Mouse (Mus musculus): ENCODE data around the gene Gm340. TPM values are rescaled to one million over a fixed set of nuclear protein-coding genes. Genes with fewer than 3 reads are reported as not detected.

The Gm340 gene
- polyA plus RNA-seq (2014; fragmentation: Nextera tagmentation; extraction: Ambion mirVana) = 3.8 and 4.2 TPM in 2 replicates

DNA sequence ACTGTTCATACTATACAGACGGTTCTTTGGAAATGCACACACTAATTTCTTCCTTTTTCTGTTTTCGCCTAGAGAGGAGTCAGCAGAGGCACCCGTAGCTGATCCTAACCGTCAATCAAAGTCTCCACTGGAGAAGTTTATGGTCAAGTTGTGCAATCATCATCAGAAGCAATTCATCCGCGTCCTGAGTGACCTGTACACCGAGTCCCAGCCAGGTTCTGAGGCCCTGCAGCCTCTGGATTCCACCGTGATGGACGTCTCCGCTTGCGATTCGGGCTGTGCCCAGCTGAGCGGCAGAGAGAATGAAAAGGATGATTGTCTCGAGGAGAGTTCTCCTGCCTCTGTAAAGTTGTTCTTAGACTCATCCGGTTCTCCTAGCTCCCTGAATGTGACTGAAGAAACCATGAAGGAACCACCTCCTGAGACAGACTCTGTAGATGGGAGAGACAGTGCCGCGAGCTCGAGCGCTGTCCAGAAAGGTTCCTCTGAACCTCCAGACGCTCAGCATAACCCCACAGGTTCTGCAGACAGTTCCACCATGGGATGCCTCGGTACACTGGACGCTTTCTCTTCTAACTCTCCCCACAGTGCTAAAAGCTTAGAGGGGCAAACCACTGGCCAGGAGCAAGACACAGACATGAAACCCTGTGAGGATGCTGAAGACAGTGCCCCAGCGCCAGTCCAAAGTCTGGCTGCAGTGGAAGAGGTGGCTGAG is at the start of gene Gm340:
Gene Gm340 (plus strand): TSS at position 665 of the 715 bp plus-strand sequence.
- WGBS = 93% methylated on average over 23 of the region's 23 CpGs
- DNase-seq (ENCODE audit: low spot score) = no peak
- Histone ChIP-seq H3K27me3 (ENCODE audit: control insufficient read depth, insufficient read depth, low read length) (no peaks in the 10 kb centered on the region), H3K36me3 (ENCODE audit: control insufficient read depth, insufficient read depth, low read length) (peaks cover 2% of the 10 kb centered on the region; the same call in 1 of the 2 replicates), H3K4me1 (ENCODE audit: control insufficient read depth, insufficient read depth, low read length) (0 out of 2 replicates have a peak, but pooled peaks cover 3% of the 10 kb centered on the region), H3K9ac (ENCODE audit: low read length) (no peak within 1 kb of the TSS), H3K4me2 (ENCODE audit: low read depth, severe bottlenecking) (no peak within 1 kb of the TSS), H3K27ac (replicated peaks; ENCODE audit: low read depth, low read length) (no peak within 1 kb of the TSS), H3K9me3 (ENCODE audit: control insufficient read depth, low read length) (no peaks in the 10 kb centered on the region), H3K4me3 (ENCODE audit: low read depth, low read length) (no peak within 1 kb of the TSS)
- ATAC-seq (ENCODE audit: insufficient number of reproducible peaks, low FRiP score, low TSS enrichment, low read depth) = no peak

DNA sequence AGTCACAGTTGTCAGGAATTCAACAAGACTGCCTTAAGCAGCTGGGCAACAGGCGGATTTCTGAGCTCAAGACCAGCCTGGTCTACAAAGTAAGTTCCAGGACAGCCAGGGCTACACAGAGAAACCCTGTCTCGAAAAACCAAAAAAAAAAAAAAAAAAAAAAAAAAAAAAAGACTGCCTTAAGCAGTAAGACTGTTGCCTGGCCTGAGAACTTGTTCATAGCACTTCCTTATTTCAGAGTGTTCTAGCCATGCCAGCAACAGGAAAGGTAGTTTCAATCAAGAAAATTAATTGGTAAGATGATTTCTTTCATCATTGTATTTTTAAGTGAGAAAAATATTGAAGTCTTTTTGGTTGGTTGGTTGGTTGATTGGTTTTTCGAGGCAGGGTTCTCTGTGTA is 48.1 kb upstream of the Gm340 start:
- Histone ChIP-seq H3K9ac (ENCODE audit: low read length) (no peak overlapping the region), H3K4me3 (ENCODE audit: low read depth, low read length) (no peak overlapping the region), H3K4me2 (ENCODE audit: low read depth, severe bottlenecking) (no peak overlapping the region), H3K27me3 (ENCODE audit: control insufficient read depth, insufficient read depth, low read length) (no peaks in the 10 kb centered on the region), H3K4me1 (ENCODE audit: control insufficient read depth, insufficient read depth, low read length) (no peaks in the 10 kb centered on the region), H3K9me3 (ENCODE audit: control insufficient read depth, low read length) (no peaks in the 10 kb centered on the region), H3K27ac (replicated peaks; ENCODE audit: low read depth, low read length) (no peak overlapping the region), H3K36me3 (ENCODE audit: control insufficient read depth, insufficient read depth, low read length) (no peaks in the 10 kb centered on the region)
- 83% methylated on average over 3 of the region's 3 CpGs for WGBS
- DNase-seq (ENCODE audit: low spot score) (no peak), ATAC-seq (ENCODE audit: insufficient number of reproducible peaks, low FRiP score, low TSS enrichment, low read depth) (no peak)

DNA sequence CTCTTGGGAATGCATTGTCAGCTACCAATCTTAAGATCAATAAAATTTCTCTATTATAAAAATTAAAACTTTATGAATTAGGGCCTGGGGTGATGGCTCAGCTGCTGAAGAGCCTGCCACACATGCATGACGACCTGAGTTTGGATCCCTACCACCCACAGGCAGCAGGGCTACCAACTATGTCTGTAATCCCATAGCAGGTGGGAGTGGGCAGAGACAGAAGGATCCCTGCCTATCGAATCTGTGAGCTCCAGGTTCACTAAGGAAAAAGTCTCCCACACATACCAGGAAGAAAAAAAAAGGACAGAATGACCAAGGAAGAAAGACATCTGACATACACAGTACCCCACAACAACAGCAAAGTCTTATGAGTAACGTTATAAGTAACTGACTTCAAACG is 25.2 kb upstream of the Gm340 start:
- no peak for ATAC-seq (ENCODE audit: insufficient number of reproducible peaks, low FRiP score, low TSS enrichment, low read depth)
- no peak overlapping the region for H3K27ac ChIP-seq (replicated peaks; ENCODE audit: low read depth, low read length)
- no peaks in the 10 kb centered on the region for H3K27me3 ChIP-seq (ENCODE audit: control insufficient read depth, insufficient read depth, low read length)
- H3K9ac ChIP-seq (ENCODE audit: low read length) = no peak overlapping the region
- H3K36me3 ChIP-seq (ENCODE audit: control insufficient read depth, insufficient read depth, low read length) = no peaks in the 10 kb centered on the region; the same call in 1 of the 2 replicates
- H3K4me2 ChIP-seq (ENCODE audit: low read depth, severe bottlenecking) = no peak overlapping the region
- H3K4me1 ChIP-seq (ENCODE audit: control insufficient read depth, insufficient read depth, low read length) = no peaks in the 10 kb centered on the region
- no peak for DNase-seq (ENCODE audit: low spot score)
- 91% methylated on average over 4 of the region's 4 CpGs for WGBS
- H3K9me3 ChIP-seq (ENCODE audit: control insufficient read depth, low read length) = no peaks in the 10 kb centered on the region
- no peak overlapping the region for H3K4me3 ChIP-seq (ENCODE audit: low read depth, low read length)

DNA sequence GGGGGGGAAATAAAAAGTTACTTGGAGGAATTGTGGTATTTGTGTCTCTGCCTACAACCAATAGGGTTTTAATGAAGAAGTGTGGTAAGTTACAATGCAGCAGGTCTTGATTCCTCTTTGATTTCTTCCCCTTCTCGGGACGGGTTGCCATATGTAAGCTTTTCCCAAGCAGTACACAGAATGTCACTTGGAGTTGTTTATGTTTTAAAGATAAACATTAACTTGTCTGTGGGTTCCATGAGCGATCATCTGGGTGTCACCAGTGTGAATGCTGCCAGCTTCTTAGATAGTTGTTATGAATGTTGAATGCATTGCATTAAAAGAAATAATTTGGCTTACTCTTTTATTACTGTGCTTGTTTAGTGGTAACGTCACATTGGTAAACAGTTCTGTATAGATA is 24.7 kb upstream of the Gm340 start:
- no peak overlapping the region for H3K9ac ChIP-seq (ENCODE audit: low read length)
- H3K4me2 ChIP-seq (ENCODE audit: low read depth, severe bottlenecking) = no peak overlapping the region
- H3K4me1 ChIP-seq (ENCODE audit: control insufficient read depth, insufficient read depth, low read length) = no peaks in the 10 kb centered on the region
- no peaks in the 10 kb centered on the region for H3K9me3 ChIP-seq (ENCODE audit: control insufficient read depth, low read length)
- ATAC-seq (ENCODE audit: insufficient number of reproducible peaks, low FRiP score, low TSS enrichment, low read depth) (no peak), DNase-seq (ENCODE audit: low spot score) (no peak)
- H3K4me3 ChIP-seq (ENCODE audit: low read depth, low read length) = no peak overlapping the region
- no peaks in the 10 kb centered on the region for H3K27me3 ChIP-seq (ENCODE audit: control insufficient read depth, insufficient read depth, low read length)
- H3K27ac ChIP-seq (replicated peaks; ENCODE audit: low read depth, low read length) = no peak overlapping the region
- H3K36me3 ChIP-seq (ENCODE audit: control insufficient read depth, insufficient read depth, low read length) = no peaks in the 10 kb centered on the region; the same call in 1 of the 2 replicates
- 88% methylated on average over 4 of the region's 4 CpGs for WGBS

DNA sequence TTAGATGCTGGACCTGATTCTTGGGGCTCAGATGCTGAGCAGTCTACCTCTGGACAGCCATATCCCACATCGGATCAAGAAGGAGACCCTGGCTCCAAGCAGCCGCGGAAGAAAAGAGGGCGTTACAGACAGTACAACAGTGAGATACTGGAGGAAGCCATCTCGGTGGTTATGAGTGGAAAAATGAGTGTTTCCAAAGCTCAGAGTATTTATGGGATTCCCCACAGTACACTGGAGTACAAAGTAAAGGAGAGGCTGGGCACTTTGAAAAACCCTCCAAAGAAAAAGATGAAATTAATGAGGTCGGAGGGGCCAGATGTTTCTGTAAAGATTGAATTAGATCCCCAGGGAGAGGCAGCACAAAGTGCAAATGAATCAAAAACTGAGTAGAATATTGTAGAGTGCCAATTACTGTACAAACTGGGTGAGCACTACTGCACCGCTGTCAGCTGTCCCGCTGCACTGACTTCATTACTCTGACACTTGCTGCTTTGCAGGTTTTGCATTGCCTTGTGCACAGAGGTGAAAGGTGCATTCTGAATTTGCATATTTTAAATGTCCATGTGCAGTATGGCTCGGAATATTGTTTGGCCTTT is 23.2 kb upstream of the Gm340 start:
- no peaks in the 10 kb centered on the region for H3K4me1 ChIP-seq (ENCODE audit: control insufficient read depth, insufficient read depth, low read length)
- H3K27me3 ChIP-seq (ENCODE audit: control insufficient read depth, insufficient read depth, low read length) = no peaks in the 10 kb centered on the region
- no peak for DNase-seq (ENCODE audit: low spot score)
- no peak overlapping the region for H3K4me3 ChIP-seq (ENCODE audit: low read depth, low read length)
- no peaks in the 10 kb centered on the region for H3K9me3 ChIP-seq (ENCODE audit: control insufficient read depth, low read length)
- no peak for ATAC-seq (ENCODE audit: insufficient number of reproducible peaks, low FRiP score, low TSS enrichment, low read depth)
- no peaks in the 10 kb centered on the region; the same call in 1 of the 2 replicates for H3K36me3 ChIP-seq (ENCODE audit: control insufficient read depth, insufficient read depth, low read length)
- no peak overlapping the region for H3K27ac ChIP-seq (replicated peaks; ENCODE audit: low read depth, low read length)
- no peak overlapping the region for H3K4me2 ChIP-seq (ENCODE audit: low read depth, severe bottlenecking)
- no peak overlapping the region for H3K9ac ChIP-seq (ENCODE audit: low read length)
- WGBS = 94% methylated on average over 9 of the region's 9 CpGs

DNA sequence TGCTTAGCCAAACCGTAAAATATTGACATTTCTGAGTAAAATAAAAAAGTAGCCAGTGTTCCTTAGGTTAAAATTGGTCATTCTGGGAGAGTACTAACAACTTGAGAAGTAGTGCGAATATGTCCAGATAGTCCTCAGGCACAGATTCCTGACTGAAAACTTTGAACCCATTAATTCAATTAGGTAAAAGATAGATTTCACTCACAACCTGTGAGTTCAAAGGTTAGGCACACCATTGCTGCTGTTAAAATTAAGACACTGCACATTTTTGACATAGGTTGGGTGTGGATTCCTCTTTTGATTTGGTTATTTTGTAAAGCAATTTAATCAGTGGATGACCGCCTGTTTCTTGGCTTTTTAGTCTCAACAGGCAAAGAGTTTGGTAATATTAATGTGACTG is 21.3 kb upstream of the Gm340 start:
- H3K9ac ChIP-seq (ENCODE audit: low read length) = no peak overlapping the region
- H3K4me2 ChIP-seq (ENCODE audit: low read depth, severe bottlenecking) = no peak overlapping the region
- no peaks in the 10 kb centered on the region for H3K27me3 ChIP-seq (ENCODE audit: control insufficient read depth, insufficient read depth, low read length)
- no peak for DNase-seq (ENCODE audit: low spot score)
- H3K4me1 ChIP-seq (ENCODE audit: control insufficient read depth, insufficient read depth, low read length) = no peaks in the 10 kb centered on the region
- H3K9me3 ChIP-seq (ENCODE audit: control insufficient read depth, low read length) = no peaks in the 10 kb centered on the region
- H3K4me3 ChIP-seq (ENCODE audit: low read depth, low read length) = no peak overlapping the region
- H3K36me3 ChIP-seq (ENCODE audit: control insufficient read depth, insufficient read depth, low read length) = no peaks in the 10 kb centered on the region; the same call in 1 of the 2 replicates
- no peak for ATAC-seq (ENCODE audit: insufficient number of reproducible peaks, low FRiP score, low TSS enrichment, low read depth)
- no peak overlapping the region for H3K27ac ChIP-seq (replicated peaks; ENCODE audit: low read depth, low read length)
- WGBS = 89% methylated on average over 3 of the region's 3 CpGs

DNA sequence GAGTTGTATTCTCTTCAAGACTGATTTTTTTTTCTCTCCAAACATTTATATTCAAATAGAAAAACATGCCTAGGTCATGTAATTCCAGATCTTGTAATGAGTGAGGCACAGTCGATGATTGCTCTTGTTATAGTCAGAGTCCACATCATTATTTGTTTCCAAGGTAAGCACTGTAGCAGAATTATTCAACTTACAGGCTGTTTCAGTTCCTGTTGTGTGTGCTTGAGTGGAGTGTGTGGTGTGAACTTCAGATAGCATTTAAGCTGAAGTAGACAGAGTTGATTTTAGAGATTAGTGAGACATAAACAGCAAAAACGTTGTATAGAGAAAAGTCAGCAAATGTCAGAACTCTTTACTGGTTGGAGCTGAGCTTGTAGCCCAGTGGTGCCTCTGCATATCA is 13.4 kb upstream of the Gm340 start:
- H3K4me1 ChIP-seq (ENCODE audit: control insufficient read depth, insufficient read depth, low read length) = no peaks in the 10 kb centered on the region
- ATAC-seq (ENCODE audit: insufficient number of reproducible peaks, low FRiP score, low TSS enrichment, low read depth) (no peak), DNase-seq (ENCODE audit: low spot score) (no peak)
- no peak overlapping the region for H3K4me2 ChIP-seq (ENCODE audit: low read depth, severe bottlenecking)
- H3K9ac ChIP-seq (ENCODE audit: low read length) = no peak overlapping the region
- no peaks in the 10 kb centered on the region for H3K9me3 ChIP-seq (ENCODE audit: control insufficient read depth, low read length)
- H3K27me3 ChIP-seq (ENCODE audit: control insufficient read depth, insufficient read depth, low read length) = no peaks in the 10 kb centered on the region
- no peak overlapping the region for H3K27ac ChIP-seq (replicated peaks; ENCODE audit: low read depth, low read length)
- H3K4me3 ChIP-seq (ENCODE audit: low read depth, low read length) = no peak overlapping the region
- WGBS = 80% methylated on average over 2 of the region's 2 CpGs
- no peaks in the 10 kb centered on the region for H3K36me3 ChIP-seq (ENCODE audit: control insufficient read depth, insufficient read depth, low read length)

DNA sequence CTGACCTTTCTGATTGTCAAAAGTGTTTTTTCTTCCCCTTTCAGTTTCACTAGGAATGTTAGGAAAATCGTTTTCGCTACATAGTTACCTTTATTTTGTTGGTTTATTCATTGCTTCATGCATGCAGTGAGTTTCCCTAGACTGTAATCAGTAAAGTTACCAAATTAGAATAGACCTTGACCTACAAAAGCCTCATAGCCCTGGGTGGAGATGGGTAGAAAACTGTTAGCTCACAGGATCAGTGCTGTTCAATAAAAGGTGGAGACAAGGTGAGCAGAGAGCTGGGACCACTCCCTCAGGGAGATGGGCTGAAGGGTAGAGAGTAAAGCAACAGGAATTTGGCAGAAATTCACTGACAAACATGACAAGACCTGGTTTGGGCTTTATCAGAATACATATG is 8.5 kb upstream of the Gm340 start:
- no peak overlapping the region for H3K4me3 ChIP-seq (ENCODE audit: low read depth, low read length)
- no peak overlapping the region for H3K4me2 ChIP-seq (ENCODE audit: low read depth, severe bottlenecking)
- no peak for ATAC-seq (ENCODE audit: insufficient number of reproducible peaks, low FRiP score, low TSS enrichment, low read depth)
- 0 out of 2 replicates have a peak, but pooled peaks cover 2% of the 10 kb centered on the region for H3K4me1 ChIP-seq (ENCODE audit: control insufficient read depth, insufficient read depth, low read length)
- no peaks in the 10 kb centered on the region for H3K36me3 ChIP-seq (ENCODE audit: control insufficient read depth, insufficient read depth, low read length)
- WGBS = 88% methylated on average over 2 of the region's 2 CpGs
- no peak overlapping the region for H3K9ac ChIP-seq (ENCODE audit: low read length)
- H3K9me3 ChIP-seq (ENCODE audit: control insufficient read depth, low read length) = no peaks in the 10 kb centered on the region
- no peak overlapping the region for H3K27ac ChIP-seq (replicated peaks; ENCODE audit: low read depth, low read length)
- H3K27me3 ChIP-seq (ENCODE audit: control insufficient read depth, insufficient read depth, low read length) = no peaks in the 10 kb centered on the region
- DNase-seq (ENCODE audit: low spot score) = no peak

All from limb, embryonic 11.5 days (tissue).